Mouse (Mus musculus): ENCODE data around the gene Gm13089.
"Not testable (repeated sequence)": the region's sequence is repeated elsewhere in the genome, so short reads cannot be mapped to it uniquely, and the experiment has no call there.

Gm13089 gene

DNA sequence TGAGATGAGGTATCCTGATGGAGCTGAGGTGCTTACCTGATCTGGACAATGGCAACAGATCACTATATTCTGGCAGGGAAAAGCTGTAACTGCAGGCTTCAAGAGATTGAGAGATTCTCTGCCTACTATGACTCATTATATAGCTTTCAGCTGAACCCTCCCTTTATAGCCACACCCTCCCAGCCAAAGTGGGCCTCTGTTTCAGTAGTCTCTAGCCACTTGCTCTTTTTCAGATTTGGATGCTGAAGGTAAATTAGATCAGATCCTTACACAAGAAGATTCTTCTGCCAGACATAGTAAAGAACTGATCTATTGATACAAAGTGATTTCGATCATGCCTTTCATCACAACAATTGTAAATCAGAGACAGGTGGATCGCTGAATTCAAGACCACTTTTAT, at the start of gene Gm13089:
TSS of gene Gm13089 (minus strand) at position 101 of the 400 bp plus-strand sequence.
- DNase-seq (ENCODE audit: low read depth): no peak

DNA sequence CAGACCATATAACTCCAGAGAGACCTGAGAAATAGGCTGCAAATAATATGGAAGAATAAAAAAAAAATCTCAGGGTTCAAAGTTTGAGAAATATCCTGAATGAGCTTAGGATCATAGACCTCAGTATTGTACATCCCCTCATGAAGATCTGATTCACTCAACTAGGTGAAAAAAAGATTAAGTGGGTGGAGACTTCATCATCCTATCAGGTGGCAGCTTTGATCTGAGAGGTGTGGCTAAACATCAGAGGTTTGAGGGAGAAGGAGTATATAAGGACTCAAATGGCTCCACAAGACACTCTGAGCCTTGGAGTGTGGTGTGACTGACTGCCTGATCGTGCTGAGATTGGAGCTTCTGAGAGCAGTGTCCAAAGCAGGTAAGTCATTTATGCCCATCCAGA, 16.6 kb upstream of the Gm13089 start, which contains the start of gene Gm13078:
TSS of gene Gm13078 (plus strand) at position 301 of the 400 bp plus-strand sequence.
- DNase-seq (ENCODE audit: low read depth): no peak

- not testable (repeated sequence) for DNase-seq (ENCODE audit: low read depth)
Observed at GRCm38 (mm10) chr4:143657146-143657545, 45.4 kb downstream of the Gm13089 start, which contains the start of gene Gm13088. Gene Gm13088, minus strand, starts transcription at chr4:143657246.

All from c-Kit-positive CD71-positive TER-119-negative erythroid progenitor cells, embryonic 14.5 days (primary cell).